Mouse (Mus musculus) heart, adult 2 months (tissue): Measurements from ENCODE around the gene Synpo2. TPM values are rescaled to one million over a fixed set of nuclear protein-coding genes. Genes with fewer than 3 reads are reported as not detected.

ENCODE experiments used
- DNase-seq, 2 experiments: peaks; one replicate each; pipeline ENCODE4 v3.0.0; 2021
- H3K27ac ChIP-seq: fragments of 200-600 bp; 2 replicates; pipeline ENCODE4 v1.8.1; 2022
- H3K27me3 ChIP-seq: fragments of 200-500 bp; 2 replicates; pipeline ENCODE4 v1.6.1; 2012; ENCODE audit warnings: mild to moderate bottlenecking, low read length, inconsistent platforms, mixed read lengths; ENCODE audit not compliant: control insufficient read depth, insufficient read depth
- H3K36me3 ChIP-seq: fragments of 200-500 bp; 2 replicates; pipeline ENCODE4 v1.6.1; 2012; ENCODE audit warnings: low read length, inconsistent platforms; ENCODE audit not compliant: control insufficient read depth, insufficient read depth
- H3K4me1 ChIP-seq: fragments of 200-500 bp; 2 replicates; pipeline ENCODE4 v1.6.1; 2011; ENCODE audit warnings: low read length; ENCODE audit not compliant: control insufficient read depth, insufficient read depth
- H3K4me3 ChIP-seq: fragments of 200-600 bp; 2 replicates; pipeline ENCODE4 v1.8.1; 2022
- H3K79me2 ChIP-seq: fragments of 200-500 bp; replicated peaks from 2 replicates; pipeline ENCODE4 v1.6.1; 2012; ENCODE audit warnings: mild to moderate bottlenecking, inconsistent platforms, low read length, moderate library complexity, mixed read lengths; ENCODE audit not compliant: control insufficient read depth, insufficient read depth
- H3K9ac ChIP-seq: fragments of 200-500 bp; 2 replicates; pipeline ENCODE4 v1.6.1; 2012; ENCODE audit warnings: low read depth, mild to moderate bottlenecking, control low read depth, inconsistent platforms, low read length, mixed read lengths
- CTCF ChIP-seq: fragments of 200-600 bp; IDR thresholded peaks from 2 replicates; pipeline ENCODE4 v1.8.1; 2022; ENCODE audit warnings: antibody characterized with exemption, mild to moderate bottlenecking, moderate library complexity
- EP300 ChIP-seq: fragments of 200-500 bp; IDR thresholded peaks from 2 replicates; pipeline ENCODE4 v1.6.1; 2011; ENCODE audit warnings: low read depth, low read length, control low read depth; ENCODE audit not compliant: insufficient read depth
- POLR2A ChIP-seq: fragments of 200-500 bp; IDR thresholded peaks from 2 replicates; pipeline ENCODE4 v1.6.1; 2011; ENCODE audit warnings: mild to moderate bottlenecking, low read depth, low read length, control low read depth; ENCODE audit not compliant: insufficient read depth
- WGBS: fragments of 180-500 bp; shearing (Covaris S2); methylation state at CpG from one replicate; pipeline ENCODE4 v1.1.7; 2018; 5-methylcytosine and 5-hydroxymethylcytosine counted together
- intact Hi-C: fragments of 180-260 bp; cut with DNase I; formaldehyde crosslinking; loops from one replicate; pipeline ENCODE4 v1.15.1; 2025
- long read RNA-seq: library from polyadenylated mRNA; stranded (forward); transcript quantifications from one replicate; pipeline ENCODE4 v2.0.0, GENCODE M21; 2021
- polyA plus RNA-seq: library from polyadenylated mRNA; depleted of rRNA; stranded (reverse); fragments of >200 nt; gene quantifications from 2 replicates; pipeline ENCODE4 v1.2.3, GENCODE M21; 2012; rRNA removed
- total RNA-seq, 2 experiments: library from RNA; stranded (reverse); gene quantifications; 2 replicates each; pipeline ENCODE4 v1.2.3; 2021

Gene Synpo2
- 10 to 100 TPM; 85.8 to 97.5 TPM for total RNA-seq
- polyA plus RNA-seq = 19.3 and 27.6 TPM in 2 replicates
- long read RNA-seq, full-length matches to known transcripts = 8 of 65 reads
- long read RNA-seq, partial matches to known transcripts = 2 of 65 reads
- long read RNA-seq, other reads (novel, unspliced or antisense) = 55 of 65 reads

DNA sequence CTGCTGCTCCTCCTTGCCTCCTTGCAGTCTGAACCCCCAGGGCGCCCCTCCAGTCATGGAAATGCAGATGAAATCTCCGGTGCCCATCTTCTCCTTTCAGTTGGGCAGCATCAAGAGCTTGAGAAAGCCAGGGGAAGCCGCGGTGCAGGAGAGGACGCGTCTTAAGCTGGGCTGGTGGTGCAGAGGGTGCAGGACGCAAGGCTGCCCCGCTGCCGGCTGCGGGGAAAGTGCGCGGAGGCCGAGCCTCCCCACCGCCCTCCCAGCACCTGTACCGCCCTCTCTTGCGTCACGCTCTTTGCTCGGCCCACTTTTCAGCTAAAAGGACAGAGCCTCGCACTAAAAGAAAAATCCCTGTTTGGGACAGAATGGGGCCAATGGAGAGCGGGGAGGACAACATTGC, at the start of gene Synpo2:
Synpo2 (minus strand) TSS at position 229 of the 400 bp plus-strand sequence.
- TF ChIP-seq POLR2A (peak; percentile 85), CTCF (no peak)
- Histone ChIP-seq H3K4me1 (peaks cover 13% of the 10 kb centered on the region), H3K79me2 (no peaks in the 10 kb centered on the region), H3K27ac (peak within 1 kb of the TSS; percentile 89), H3K4me3 (peak within 1 kb of the TSS; percentile 63), H3K9ac (peak within 1 kb of the TSS; percentile 90), H3K36me3 (peaks cover 3% of the 10 kb centered on the region; the same call in 1 of the 2 replicates), H3K27me3 (no peaks in the 10 kb centered on the region)
- intact Hi-C loops = loop anchor here (2.0 kb wide), 2 partner anchors 31 to 117 kb away; partner anchors contain the start of gene Sec24d
- WGBS = 2% methylated on average over 20 of the region's 20 CpGs
- DNase-seq = peak; percentile 84 to 85

DNA sequence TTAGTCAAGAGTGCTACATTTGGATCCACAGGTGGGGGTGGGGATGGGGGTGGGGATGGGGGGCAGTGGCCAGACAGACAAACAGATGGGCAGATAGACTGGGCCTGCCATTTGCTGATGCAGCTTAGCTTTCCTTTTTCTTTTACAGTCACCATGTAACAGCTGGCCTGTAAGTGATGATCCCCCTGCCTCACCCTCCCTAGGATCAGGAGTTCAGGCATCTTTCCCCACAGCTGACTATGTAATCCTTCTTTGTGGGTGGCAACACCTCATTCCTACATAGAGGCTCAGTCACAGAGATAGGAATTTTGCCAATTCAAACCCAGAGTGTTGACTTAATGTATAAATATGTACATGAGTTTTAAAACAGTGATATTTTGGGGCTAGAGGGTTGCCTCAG, 49.7 kb upstream of the Synpo2 start:
- intact Hi-C loops = no loop called here
- DNase-seq = no peak
- peaks cover 1% of the 10 kb centered on the region; the same call in 1 of the 2 replicates for H3K4me1 ChIP-seq
- no peak for TF ChIP-seq EP300
- no peak for TF ChIP-seq CTCF
- TF ChIP-seq POLR2A = no peak
- peaks cover 15% of the 10 kb centered on the region for H3K36me3 ChIP-seq
- no peak overlapping the region for H3K9ac ChIP-seq
- H3K27ac ChIP-seq = no peak overlapping the region
- H3K27me3 ChIP-seq = no peaks in the 10 kb centered on the region
- H3K4me3 ChIP-seq = no peak overlapping the region
- peaks cover 3% of the 10 kb centered on the region; the same call in 1 of the 2 replicates for H3K79me2 ChIP-seq

DNA sequence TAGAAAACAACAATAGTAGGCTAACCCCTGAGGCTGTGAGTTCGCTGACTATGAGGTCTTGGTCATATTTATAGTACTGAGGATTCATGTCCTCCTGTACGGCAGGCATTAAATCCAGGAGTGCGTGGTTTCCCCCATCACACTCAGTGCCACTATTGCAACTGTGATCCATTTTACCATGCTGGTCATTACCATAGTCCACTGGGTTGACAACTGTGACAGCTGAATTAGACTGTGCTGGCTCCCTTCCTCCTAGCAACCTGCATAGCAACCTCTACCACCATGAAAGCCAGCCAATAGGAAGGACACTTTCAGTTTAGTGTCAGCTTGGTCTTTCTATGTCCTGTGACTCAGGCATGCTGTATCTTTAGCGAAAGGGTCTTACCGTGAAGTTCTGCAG, 48.3 kb upstream of the Synpo2 start:
- no peaks in the 10 kb centered on the region for H3K27me3 ChIP-seq
- DNase-seq = no peak
- H3K4me1 ChIP-seq = peaks cover 1% of the 10 kb centered on the region; the same call in 1 of the 2 replicates
- 93% methylated on average over 5 of the region's 5 CpGs for WGBS
- H3K27ac ChIP-seq = no peak overlapping the region
- peaks cover 3% of the 10 kb centered on the region; the same call in 1 of the 2 replicates for H3K79me2 ChIP-seq
- H3K4me3 ChIP-seq = no peak overlapping the region
- intact Hi-C loops = no loop called here
- peaks cover 13% of the 10 kb centered on the region for H3K36me3 ChIP-seq
- TF ChIP-seq POLR2A = no peak
- TF ChIP-seq CTCF = no peak
- no peak for TF ChIP-seq EP300
- H3K9ac ChIP-seq = no peak overlapping the region

DNA sequence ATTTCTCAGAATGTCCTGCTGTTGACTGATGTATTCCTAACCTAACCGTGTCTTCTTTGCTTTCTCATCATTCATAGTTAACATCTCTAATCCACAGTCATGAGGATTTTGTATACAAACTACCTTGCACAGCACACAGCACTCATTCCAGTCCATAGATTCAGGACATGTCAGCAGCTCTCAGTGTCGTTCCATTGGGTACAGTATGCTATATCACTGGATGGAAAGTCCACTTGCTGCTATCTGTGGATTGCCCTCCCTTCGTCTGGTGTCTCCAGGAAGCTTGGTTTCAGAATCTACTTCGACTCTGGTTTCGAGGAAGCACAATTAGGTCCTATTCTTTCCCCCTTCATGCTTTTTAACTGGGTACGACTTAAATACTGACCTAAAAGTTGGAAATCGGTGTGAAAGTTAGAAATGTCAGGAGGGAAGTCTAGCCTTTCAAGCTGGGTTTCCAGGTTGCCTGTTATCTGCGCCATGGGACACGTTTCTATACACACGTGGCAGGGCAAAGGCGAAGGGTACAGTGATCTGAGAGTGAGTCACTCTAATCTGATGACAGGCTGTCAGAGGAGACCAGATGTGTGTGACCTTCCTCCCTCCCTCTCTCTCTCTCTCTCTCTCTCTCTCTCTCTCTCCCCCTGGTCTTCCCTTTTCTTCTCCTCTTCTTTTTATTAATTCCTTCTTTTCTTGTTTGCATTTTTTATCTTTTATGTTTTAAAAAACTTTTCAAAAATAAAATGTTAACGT, 47.1 kb upstream of the Synpo2 start:
- TF ChIP-seq EP300 (no peak), POLR2A (no peak), CTCF (no peak)
- H3K9ac ChIP-seq = no peak overlapping the region
- no peaks in the 10 kb centered on the region; the same call in 1 of the 2 replicates for H3K4me1 ChIP-seq
- peaks cover 3% of the 10 kb centered on the region; the same call in 1 of the 2 replicates for H3K79me2 ChIP-seq
- no peaks in the 10 kb centered on the region for H3K27me3 ChIP-seq
- peaks cover 6% of the 10 kb centered on the region for H3K36me3 ChIP-seq
- H3K4me3 ChIP-seq = no peak overlapping the region
- WGBS = 63% methylated on average over 12 of the region's 12 CpGs
- H3K27ac ChIP-seq = no peak overlapping the region
- no peak for DNase-seq
- intact Hi-C loops = no loop called here

DNA sequence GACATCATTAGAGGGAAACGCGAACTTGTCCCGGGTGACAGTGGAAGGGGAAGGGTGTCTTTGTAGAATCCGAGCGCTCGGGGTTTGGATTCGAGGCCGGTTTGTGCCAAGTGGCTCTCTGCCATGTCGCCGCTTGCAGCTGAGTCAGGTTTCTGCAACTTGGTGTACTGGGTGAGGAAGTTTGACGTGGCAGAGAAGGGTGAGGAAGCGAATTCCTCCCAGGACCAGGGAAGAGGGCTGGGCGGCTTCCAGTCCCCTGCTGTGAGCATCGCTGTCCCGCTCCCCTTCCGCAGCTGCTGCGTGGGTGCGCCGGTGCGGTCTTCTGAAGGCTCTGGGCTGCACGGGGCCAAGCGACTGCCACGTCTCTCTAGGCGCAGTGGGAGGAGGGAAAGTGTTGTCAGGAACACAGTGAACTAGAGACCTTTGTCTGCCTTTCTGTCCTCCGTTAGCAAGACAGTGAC, 31.8 kb upstream of the Synpo2 start:
- Histone ChIP-seq H3K4me3 (peak overlapping the region; percentile 88), H3K4me1 (peaks cover 5% of the 10 kb centered on the region), H3K9ac (peak overlapping the region; percentile 89), H3K27ac (peak overlapping the region; percentile 94), H3K36me3 (peaks cover 13% of the 10 kb centered on the region), H3K27me3 (no peaks in the 10 kb centered on the region), H3K79me2 (peaks cover 4% of the 10 kb centered on the region)
- intact Hi-C loops = loop anchor here (2.0 kb wide), 2 partner anchors 31 to 55 kb away; partner anchors contain the start of gene Synpo2
- WGBS = 1% methylated on average over 25 of the region's 25 CpGs
- DNase-seq = peak; percentile 86 to 87
- peak; percentile 36 for TF ChIP-seq POLR2A
- 0 out of 2 replicates have a peak, but pooled peaks have one; percentile 10 for TF ChIP-seq EP300
- TF ChIP-seq CTCF = no peak
